Mouse (Mus musculus) cerebellum, postnatal 4 days (tissue): ENCODE measurements around the gene Klhl24.
A peak's percentile ranks its signal among the peaks of the same experiment; 100 is the strongest.
"Not testable (repeated sequence)": the region's sequence is repeated elsewhere in the genome, so short reads cannot be mapped to it uniquely, and the experiment has no call there.

Experiments used
- DNase-seq, 2 experiments: peaks; one replicate each; pipeline ENCODE4 v3.0.0; 2022; ENCODE audit warnings: low spot score in 2 of 2, mixed read lengths in 1 of 2

The Klhl24 gene

DNA sequence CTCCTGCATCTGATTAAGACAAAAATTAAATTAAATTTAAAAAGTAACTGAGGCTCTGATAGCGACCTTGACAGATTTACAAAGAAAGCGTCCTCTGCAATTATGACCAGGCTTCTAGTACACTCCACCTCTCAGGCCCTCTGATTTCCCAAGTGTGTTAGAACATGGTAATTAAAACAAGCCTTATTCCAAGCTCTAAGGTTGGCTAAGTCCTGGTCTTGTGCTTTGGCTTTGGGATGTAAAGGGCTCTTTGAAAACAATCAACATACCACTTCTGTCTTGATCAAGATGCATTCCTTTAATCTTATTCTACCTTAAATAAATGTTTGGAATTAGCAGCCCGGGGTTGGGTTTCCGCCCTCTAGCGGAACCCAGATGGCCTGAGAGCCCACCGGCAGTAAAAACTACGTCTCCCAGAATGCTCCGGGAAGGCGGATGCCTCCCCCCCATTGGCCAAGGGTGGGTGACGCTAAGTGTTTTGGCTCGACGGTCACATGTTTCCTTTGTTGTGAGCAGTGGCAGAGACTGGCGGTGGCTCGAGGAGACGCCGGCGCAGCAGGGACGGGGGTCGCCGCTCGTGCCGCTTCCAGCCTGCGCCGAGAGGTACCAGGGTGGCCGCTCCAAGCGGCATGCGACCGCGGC lies at the start of gene Klhl24:
Klhl24 (plus strand) TSS at position 474 of the 642 bp plus-strand sequence.
- DNase-seq: peak; percentile 71 to 89

DNA sequence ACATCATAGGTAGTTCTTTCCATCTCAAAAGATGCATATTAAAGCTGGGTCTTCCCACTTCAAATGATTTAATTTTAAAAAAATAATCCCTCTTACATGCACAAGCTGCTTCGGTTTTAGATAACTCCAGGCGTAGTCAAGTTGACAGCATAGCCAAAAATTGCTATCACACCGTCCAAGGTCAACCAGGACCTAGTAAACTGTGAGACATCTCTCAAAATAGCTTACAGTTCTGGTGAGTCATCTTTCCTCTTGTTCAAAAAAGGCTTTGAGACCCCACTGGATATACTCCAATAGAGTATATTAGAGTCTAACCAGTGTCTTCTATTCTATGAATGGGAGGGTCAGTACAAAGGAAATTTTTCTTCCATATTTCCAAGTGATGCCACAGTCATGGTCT lies 44.7 kb upstream of the Klhl24 start:
- DNase-seq: no peak

DNA sequence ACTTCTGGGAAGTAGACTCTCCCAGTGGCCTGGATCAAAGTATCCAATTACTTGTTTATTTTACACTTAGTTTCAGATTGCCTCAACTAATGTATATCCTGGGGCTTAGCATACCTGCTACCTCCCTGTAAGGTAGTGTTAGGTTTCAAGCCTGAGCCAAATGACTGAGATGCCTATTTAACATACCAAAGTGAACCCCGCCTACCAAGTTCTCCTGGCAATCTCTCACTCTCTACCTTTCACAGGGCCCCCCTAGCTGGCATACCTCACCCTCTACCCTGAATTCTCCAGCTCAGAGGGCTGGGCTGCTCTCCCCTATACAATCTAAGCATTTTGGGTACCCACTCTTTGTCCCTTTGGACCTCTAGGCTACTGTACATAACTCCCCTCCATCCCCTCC lies 24.6 kb upstream of the Klhl24 start:
- DNase-seq: no peak

DNA sequence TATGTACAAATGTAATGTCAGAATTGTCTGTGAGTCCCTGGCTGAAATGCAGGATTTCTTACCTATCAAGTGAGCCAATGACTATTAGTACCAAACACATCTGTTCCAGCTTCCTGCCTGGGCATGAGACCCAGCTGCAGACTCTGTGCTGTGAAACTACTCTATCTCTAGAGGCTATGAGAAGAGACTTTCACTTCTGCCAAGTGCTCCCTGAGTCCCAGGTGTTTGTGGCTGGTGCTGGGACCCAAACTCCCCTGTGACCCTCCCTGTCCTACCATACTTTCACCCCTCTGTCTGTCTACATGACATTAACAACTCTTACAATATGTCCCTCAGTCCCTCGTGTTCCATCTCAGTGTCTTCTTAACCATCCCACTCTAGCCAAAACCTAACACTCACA lies 20.7 kb upstream of the Klhl24 start:
- DNase-seq: no peak

DNA sequence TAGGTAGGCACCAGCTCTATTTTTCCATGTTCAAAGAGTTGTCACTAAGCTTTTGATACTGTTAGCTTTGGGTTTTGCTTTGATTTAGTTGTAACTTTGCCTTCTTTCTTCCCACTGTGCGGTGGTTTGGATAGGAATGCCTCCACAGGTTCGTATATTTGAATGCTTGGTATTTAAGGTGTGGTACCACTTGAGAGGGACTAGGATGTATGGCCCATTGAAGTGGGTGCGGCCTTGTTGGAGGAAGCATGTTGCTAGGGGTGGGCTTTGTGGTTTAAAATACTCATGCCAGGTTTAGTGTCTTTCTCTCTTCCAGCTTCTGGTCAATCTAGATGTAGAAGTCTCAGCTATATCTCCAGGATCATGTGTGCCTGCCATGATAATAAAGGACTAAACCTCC lies 17.1 kb upstream of the Klhl24 start:
- no peak for DNase-seq

DNA sequence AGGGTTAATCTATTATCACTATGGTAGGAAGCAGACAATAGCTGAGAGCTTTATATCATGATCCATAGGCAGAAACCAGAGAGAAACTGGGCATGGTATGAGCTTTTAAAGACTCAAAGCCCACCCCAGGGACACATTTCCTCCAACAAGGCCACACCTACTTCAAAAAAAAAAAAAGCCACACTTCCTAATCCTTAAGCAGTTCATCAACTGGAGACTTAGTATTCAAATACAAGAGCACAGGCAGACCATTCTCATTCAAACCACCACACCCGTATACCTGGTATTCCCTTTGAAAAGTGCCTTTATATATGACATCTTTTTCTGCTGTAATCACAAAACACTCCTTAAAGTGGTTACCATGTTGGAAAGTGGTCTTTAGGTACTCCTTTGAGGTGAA lies 12.7 kb upstream of the Klhl24 start:
- DNase-seq: no peak

DNA sequence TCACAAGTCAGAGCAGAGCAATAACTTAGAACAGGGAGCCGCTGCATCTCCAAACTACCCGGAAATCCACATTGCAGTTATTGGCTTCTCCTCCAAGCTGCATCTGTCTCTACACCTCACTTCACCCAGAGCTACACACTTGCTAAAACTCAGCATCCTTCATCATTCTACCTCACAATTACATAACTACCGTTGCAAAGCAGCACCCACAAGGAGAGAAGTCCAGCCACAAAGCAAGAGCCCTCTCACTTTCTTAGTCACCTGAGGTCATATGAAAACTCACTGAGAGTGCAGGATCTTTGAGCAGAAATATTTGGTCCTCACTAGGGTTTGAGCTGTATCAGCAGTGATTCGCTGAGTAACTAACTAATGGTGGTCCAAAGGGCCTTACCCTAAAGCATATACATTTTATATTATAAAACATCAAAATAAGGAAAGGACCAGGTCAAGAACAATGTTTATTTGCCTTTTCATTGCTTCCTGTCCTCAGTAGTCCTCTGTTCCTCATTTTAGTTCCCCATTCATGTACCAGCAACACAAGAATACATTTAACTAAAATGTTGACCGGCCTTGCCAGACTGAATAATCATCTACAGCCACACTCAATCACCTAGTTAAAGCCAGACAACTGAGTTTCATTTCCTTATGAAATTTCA lies 12.0 kb upstream of the Klhl24 start:
- no peak for DNase-seq

DNA sequence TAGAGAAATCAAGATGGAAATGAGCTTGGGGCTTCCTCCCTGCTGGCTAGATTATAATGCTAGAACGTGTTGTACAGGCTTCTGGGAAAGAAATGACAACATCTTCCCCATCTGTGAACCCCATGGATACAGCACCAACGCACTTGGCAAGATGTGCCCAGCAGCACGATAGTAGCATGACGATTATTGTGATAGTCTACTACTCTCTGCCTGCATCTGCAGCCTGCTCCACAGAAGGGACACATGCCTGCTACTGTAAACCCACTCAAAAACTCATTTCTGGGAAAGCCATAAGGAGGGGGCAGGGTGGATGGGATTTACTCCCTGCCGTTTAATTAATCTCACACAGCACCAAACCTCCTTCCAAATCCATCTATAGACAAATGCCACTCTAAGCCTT lies 10.4 kb upstream of the Klhl24 start:
- no peak for DNase-seq

DNA sequence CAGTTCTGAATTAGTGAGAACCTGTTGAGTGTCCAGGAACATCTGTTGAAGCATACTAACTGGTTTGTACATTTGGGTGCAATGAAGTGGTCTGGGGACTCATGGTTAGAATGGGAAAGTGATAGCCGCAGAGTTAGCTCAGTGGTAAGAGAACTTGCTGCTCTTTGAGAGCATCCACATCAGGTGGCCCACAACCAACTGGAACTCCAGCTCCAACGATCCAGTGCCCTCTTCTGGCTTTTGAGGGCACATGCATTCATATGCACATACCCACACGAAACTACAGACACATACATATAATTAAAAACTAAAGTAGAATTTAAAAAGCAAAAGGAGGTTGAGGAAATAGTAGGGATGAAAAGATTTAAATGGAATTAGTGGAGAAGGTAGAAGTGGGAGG lies 7.7 kb upstream of the Klhl24 start:
- DNase-seq: no peak

DNA sequence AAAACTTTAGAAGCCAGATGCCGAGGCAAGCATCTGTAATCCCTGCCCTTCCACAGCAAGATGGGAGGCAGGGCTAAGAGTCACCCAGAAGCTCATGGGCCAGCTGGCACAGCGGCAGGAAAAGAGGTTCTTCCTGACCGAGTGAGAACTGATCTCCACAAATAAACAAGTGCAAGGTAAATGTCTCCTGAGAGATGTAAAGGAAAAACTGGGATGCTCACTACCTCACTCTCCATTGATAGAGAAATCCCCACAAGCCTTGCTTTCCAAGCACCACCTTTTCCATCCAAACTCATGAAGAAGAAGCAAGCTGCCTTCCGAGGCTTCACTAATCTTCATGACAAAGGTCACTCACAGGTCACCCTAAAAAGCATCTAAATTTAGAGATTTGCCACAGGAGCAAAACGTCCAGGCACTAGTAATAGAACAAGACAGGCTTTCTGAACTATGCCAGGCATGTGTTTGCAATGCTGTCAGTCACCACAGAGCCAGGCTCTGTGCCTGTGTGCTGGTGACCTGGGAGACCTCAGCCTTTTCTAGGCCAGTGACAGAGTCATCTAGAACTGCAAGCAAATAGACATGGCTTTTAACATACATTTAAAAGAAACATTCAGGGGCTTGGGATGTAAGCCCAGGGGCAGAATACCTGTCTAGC lies 6.3 kb upstream of the Klhl24 start:
- DNase-seq: no peak

DNA sequence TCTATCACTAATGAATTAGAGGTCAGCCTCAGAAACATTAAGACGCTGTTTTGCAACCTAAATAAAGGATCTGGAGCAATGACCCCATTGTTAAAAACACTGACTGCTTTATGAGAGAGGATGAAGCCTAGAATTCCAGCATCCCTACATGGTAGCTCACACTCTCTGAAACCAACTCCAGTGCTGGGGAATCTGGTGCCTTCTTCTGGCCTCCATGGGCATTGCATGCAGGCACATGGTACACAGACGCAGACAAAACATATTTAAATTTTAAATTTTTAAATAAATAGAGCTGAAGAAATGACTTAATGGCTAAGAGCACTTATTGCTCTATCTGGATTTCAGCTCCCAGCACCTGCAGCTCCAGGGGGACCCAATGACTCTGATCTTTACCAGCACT lies 1.4 kb upstream of the Klhl24 start:
- no peak for DNase-seq

DNA sequence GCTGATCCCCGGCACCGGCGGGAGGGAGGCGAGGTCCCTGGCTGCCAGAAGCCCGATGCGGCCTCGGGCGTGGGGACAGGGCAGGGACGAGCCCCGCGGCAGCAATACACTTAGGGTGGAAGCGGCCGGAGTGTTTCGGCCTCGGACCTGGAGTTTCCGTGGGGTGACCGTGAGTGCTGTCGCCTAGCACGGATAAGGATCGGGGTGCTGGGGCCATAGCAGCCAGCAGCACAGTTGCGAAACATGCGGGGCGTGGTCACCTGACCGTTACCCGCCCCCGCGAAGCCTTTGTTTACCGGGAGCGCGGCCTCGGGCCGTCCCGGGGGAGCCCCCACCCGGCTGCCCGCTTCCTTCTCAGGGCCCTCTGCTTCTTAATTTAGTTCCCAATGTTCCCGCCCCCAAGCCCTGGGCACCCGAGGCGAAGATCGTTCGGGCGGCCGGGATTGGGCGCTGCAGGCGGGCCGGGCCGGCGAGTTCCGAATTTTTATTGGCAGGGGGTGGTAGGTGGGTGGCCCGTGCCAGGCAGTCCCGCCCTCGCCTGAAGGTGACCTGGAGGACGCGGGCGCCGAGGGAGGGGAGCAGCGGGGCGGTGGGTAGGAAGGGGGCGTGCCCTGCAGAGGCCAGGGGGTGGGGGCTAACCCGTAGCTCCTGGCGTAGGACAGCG lies 501 bp downstream of the Klhl24 start:
- peak; percentile 80 to 84 for DNase-seq

DNA sequence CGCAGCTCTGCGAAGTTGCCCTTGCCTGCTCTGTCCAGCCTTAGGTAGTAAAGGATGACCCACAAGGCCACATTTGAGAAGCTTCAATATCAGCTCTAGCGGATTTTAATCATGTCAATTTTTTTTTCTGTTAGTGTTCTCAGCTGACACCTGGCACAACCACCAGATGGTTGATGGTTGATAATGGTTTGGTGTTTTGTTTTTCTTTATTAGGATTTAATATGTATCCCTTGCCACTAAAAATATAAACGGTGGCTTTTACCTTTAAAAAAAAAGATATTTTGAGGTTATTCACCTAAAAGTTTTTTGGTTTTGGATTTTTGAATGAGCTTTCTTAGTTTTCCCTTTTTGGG lies 1.0 kb downstream of the Klhl24 start:
- DNase-seq: no peak

DNA sequence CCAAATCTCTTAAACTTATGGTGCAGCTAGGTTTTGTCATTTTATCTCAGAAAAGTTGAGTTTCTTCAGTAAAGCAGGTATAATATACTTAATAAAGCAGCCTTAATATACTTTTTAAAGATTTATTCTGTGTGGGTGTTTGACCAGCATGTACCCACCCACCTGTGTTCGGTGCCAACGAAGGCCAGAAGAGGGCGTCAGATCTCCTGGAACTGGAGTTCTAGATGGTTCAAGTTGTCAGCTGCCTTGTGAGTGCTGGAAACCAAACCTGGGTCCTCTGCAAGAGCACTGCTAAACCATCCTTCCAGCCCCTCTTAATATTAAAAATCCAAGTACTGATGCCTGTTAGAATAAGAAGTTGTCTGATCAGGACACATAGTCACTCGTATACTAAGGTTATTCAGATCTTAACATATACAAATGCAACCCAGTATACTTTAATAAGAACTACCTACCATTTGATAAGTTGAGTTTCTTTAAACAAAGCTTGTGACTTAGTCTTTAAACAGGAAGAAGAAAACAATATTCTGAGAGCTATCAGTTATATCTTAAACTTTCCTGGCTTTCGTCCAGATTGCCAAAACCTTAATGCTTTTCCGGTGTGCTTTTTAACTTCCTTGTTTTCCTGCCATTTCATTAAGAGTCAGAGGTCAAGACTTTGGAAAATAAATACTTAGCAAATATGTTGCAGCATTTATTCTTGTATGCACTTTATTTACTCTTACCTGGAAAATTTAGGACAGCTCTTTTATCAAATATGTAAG lies 1.7 kb downstream of the Klhl24 start:
- no peak for DNase-seq

DNA sequence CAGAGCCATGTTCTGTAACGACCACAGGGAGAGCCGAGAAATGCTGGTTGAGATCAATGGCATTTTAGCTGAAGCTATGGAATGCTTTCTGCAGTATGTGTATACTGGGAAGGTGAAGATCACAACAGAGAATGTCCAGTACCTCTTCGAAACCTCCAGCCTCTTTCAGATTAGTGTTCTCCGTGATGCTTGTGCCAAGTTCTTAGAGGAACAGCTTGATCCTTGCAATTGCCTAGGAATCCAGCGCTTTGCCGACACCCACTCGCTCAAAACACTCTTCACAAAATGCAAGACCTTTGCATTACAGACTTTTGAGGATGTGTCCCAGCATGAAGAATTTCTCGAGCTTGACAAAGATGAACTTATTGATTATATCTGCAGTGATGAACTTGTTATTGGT lies 9.7 kb downstream of the Klhl24 start:
- no peak for DNase-seq

DNA sequence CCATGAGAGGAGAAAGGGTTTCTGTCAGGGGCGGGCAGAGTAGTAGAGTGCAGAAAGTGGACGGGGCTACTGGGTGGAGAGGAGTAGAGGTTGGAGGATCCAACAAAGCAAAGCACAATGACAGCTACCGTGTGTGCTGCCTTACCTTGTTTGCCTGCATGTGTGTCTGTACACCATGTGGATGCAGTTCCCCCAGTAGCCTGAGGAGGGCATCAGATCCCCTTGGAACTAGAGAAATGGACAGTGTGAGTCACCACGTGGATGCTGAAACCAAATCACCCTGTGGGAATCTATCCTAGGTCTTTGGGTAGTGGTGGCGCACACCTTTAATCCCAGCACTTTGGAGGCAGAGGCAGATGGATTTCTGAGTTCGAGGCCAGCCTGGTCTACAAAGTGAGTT lies 11.6 kb downstream of the Klhl24 start:
- no peak for DNase-seq

DNA sequence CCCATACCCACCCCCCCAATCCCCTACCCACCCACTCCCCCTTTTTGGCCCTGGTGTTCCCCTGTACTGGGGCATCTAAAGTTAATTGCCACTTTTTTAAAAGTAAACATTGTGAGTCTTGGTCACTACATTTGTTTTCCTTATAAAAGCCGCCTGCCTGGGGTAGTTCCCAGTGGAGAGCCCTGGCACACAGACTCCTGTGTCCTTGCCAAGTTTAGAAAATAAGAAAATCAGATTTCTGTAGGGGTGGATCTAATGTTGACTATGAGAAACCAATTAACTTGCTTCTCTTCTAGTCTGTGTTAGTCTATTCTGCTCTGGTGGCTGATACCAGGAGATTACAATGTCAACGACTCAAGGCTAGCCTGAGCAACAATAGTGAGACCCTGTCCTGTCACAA lies 15.3 kb downstream of the Klhl24 start:
- DNase-seq: no peak

DNA sequence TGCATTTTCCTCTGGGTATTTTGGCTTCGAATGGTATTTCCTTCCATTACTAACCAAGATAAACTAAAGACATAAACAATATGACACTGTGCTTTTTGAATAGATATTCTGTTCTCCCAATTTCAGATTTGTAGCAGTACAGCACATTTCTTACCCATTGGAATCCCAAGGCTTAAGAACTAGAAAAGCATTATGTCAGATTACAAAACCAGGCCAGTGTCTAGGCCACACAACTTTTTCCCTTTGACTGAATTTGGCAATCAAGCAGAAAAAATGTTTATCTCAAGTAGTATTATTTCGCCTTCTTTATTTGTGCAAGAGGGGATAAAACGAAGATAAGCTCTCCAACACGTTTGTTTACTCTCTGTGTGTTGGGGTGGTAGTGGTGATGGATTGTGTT lies 18.7 kb downstream of the Klhl24 start:
- DNase-seq: no peak

DNA sequence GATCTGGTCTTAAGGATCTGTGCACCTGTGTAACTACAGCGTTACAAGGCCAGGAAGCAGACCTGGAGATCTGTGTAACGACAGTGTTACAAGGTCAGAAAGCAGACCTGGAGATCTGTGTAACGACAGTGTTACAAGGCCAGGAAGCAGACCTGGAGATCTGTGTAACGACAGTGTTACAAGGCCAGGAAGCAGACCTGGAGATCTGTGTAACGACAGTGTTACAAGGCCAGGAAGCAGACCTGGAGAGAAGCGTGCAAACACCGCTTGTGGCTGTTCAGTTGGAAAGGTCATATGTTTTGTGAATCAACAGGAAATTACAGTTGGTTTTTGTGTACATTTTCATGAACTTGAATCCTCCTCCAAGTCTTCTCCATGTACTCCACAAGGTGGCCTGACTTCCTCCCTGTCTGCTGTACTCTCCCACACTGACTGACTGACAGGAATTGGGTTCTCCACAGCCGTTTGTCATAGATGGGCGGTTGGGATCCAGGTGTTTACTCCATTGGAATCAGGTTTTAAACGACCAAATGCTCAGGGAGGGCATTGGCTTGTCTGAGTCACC lies 29.1 kb downstream of the Klhl24 start:
- DNase-seq: not testable (repeated sequence)

DNA sequence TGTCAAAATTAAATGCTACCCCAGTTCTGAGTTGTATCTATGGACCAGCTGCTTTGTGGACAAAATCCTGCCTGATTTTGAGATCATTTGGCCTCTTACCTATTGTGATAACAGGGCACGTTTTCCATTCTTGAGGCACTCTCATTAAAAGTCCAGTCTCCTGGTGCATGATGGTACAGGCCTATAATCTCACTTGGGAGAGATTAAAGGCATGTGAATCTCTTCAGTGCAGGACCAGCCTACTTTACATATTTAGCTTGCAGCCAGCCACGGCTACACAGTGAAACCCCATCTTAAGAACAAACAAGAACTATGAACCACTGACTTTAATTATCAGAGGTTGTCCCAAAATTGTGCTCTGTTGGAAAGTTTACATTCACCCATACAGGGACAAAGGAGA lies 33.1 kb downstream of the Klhl24 start:
- DNase-seq: no peak

DNA sequence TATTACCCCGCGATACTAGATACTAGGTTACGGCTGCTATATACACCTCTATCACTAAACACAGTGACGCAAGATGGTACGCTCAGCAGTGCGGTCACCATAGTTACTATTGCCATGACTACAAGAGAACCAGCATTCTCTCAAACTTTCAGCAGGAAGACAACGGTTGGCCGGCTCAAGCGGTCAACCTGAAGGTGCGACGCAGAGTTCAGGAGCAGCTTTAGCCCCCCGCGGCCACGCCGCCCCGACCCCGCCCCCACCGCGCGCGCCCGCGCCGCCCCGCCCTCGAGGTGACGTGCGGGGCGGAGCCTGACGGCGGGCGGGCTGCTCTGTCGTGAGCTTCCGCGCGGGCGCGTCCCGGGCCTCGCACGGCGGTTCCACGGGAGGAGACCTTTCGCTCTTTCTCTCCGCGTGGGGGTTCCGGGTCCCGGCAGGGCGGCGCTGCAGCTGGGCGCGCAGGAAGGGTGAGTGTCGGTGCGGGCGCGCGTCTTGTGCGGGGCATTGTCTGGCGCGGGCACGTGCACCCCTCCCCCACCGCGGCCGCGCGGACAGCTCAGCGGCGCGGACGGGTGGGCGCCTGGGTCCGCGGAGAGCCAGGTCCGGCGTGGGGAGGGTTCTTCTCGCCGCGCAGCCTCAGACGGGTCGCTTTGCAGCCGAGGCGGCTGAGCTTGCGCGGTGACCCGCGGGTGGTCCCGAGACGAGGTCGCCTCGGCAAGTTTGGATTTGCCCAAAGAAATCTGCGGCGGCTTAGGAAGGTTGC lies 43.6 kb downstream of the Klhl24 start, which contains the start of gene Yeats2:
Yeats2 (plus strand) TSS at position 292 of the 760 bp plus-strand sequence.
- DNase-seq: peak; percentile 67 to 82
